Mouse (Mus musculus): Measurements from ENCODE around the gene Oas1g.

The Oas1g gene

GRCm38 (mm10) chr5:120890026-120890425 lies 2.6 kb upstream of the Oas1g start:
- no peak for TF ChIP-seq GATA4 (IDR thresholded peaks at IDR 0.05; ENCODE audit: insufficient replicate concordance, low read length)

GRCm38 (mm10) chr5:120887831-120888230 lies 418 bp upstream of the Oas1g start:
- TF ChIP-seq GATA4 (IDR thresholded peaks at IDR 0.05; ENCODE audit: insufficient replicate concordance, low read length) = no peak

- TF ChIP-seq GATA4 (IDR thresholded peaks at IDR 0.05; ENCODE audit: insufficient replicate concordance, low read length) = no peak
Observed at GRCm38 (mm10) chr5:120871469-120871868, 15.9 kb downstream of the Oas1g start.

- TF ChIP-seq GATA4 (IDR thresholded peaks at IDR 0.05; ENCODE audit: insufficient replicate concordance, low read length) = no peak
Observed at GRCm38 (mm10) chr5:120870782-120871181, 16.6 kb downstream of the Oas1g start.

GRCm38 (mm10) chr5:120870081-120870480 lies 17.3 kb downstream of the Oas1g start:
- no peak for TF ChIP-seq GATA4 (IDR thresholded peaks at IDR 0.05; ENCODE audit: insufficient replicate concordance, low read length)

GRCm38 (mm10) chr5:120869436-120870015 lies 17.9 kb downstream of the Oas1g start:
- no peak for TF ChIP-seq GATA4 (IDR thresholded peaks at IDR 0.05; ENCODE audit: insufficient replicate concordance, low read length)

- TF ChIP-seq GATA4 (IDR thresholded peaks at IDR 0.05; ENCODE audit: insufficient replicate concordance, low read length) = no peak
Observed at GRCm38 (mm10) chr5:120865336-120865860, 22.0 kb downstream of the Oas1g start.

GRCm38 (mm10) chr5:120861121-120861520 lies 26.3 kb downstream of the Oas1g start, which contains the start of gene Oas1h:
TSS of gene Oas1h (plus strand) at chr5:120861421.
- TF ChIP-seq GATA4 (IDR thresholded peaks at IDR 0.05; ENCODE audit: insufficient replicate concordance, low read length) = no peak

- TF ChIP-seq GATA4 (IDR thresholded peaks at IDR 0.05; ENCODE audit: insufficient replicate concordance, low read length) = no peak
Observed at GRCm38 (mm10) chr5:120859241-120859640, 28.2 kb downstream of the Oas1g start.

GRCm38 (mm10) chr5:120849601-120850136 lies 37.7 kb downstream of the Oas1g start:
- TF ChIP-seq GATA4 (IDR thresholded peaks at IDR 0.05; ENCODE audit: insufficient replicate concordance, low read length) = no peak

GRCm38 (mm10) chr5:120847067-120847466 lies 40.3 kb downstream of the Oas1g start, which contains the start of gene Oas1f:
TSS of gene Oas1f (plus strand) at chr5:120847367.
- TF ChIP-seq GATA4 (IDR thresholded peaks at IDR 0.05; ENCODE audit: insufficient replicate concordance, low read length) = no peak

- no peak for TF ChIP-seq GATA4 (IDR thresholded peaks at IDR 0.05; ENCODE audit: insufficient replicate concordance, low read length)
Observed at GRCm38 (mm10) chr5:120844713-120845112, 42.7 kb downstream of the Oas1g start.

- TF ChIP-seq GATA4 (IDR thresholded peaks at IDR 0.05; ENCODE audit: insufficient replicate concordance, low read length) = no peak
Observed at GRCm38 (mm10) chr5:120836731-120837585, 50.5 kb downstream of the Oas1g start.

GRCm38 (mm10) chr5:120833335-120834280 lies 53.8 kb downstream of the Oas1g start:
- no peak for TF ChIP-seq GATA4 (IDR thresholded peaks at IDR 0.05; ENCODE audit: insufficient replicate concordance, low read length)

GRCm38 (mm10) chr5:120831031-120831430 lies 56.4 kb downstream of the Oas1g start:
- no peak for TF ChIP-seq GATA4 (IDR thresholded peaks at IDR 0.05; ENCODE audit: insufficient replicate concordance, low read length)
